Comparison of ENCODE assay signal across 8 mouse cellular contexts in the genomic region with DNA sequence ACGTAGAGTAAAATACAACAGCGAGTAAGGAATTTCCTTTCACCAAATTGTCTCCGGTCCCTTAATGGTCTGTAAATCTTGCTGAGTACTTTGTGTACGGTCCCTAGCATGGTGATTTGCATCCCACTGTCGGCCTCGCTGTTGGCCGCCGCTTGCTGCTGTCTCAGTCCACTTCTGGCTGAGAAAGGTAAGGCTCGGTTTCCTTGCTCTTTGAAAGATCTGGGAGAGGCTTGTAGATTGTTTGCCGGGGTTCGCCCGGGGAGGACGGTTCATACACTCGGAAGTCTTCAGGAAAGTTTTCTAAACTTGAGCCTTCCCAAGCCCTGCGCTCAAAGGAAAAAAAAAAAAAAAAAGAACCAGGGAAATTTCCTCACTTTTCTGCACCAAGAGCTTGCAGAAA. TPM values are rescaled to one million over a fixed set of nuclear protein-coding genes. Genes with fewer than 3 reads are reported as not detected.
DNase-seq lines count a peak whose midpoint lies in the region; ATAC-seq lines count a peak whose summit lies in the region.

No protein-coding gene starts in this region.

- no peaks in the 10 kb centered on the region for H3K9me3 ChIP-seq in forebrain, embryonic 14.5 days (replicated peaks; ENCODE audit: control insufficient read depth, low read length)
- H3K9me3 ChIP-seq in hindbrain, embryonic 10.5 days = no peaks in the 10 kb centered on the region

- peak overlapping the region; percentile 16 for H3K4me3 ChIP-seq in forebrain, embryonic 14.5 days (ENCODE audit: low read depth, low read length)
- peak overlapping the region; percentile 47 for H3K4me3 ChIP-seq in hindbrain, embryonic 10.5 days

- 1% methylated on average over 15 of the region's 15 CpGs for WGBS in forebrain, embryonic 14.5 days
- whole genome bisulfite sequencing in hindbrain, embryonic 10.5 days = 1% methylated on average over 15 of the region's 15 CpGs

- DNase-seq in A20 (ENCODE audit: low read depth, low spot score) (peak; percentile 71), ZHBTc4 (ENCODE audit: low read depth, low spot score) (peak; percentile 68)
- DNase-seq in forebrain, embryonic 14.5 days (ENCODE audit: low spot score) = peak; percentile 78
- DNase-seq in hindbrain, embryonic 10.5 days (ENCODE audit: low spot score) = peak; percentile 63
- peak; percentile 21 to 39 for DNase-seq in layer of hippocampus, postnatal 36 days
- DNase-seq in lung, postnatal 25 days (ENCODE audit: low spot score) = peak; percentile 72
- peak; percentile 19 for DNase-seq in right cerebral cortex, postnatal 4 days

- no peak for ATAC-seq in forebrain, embryonic 14.5 days
- ATAC-seq in cerebellum, adult (ENCODE audit: insufficient number of reproducible peaks, low FRiP score, low TSS enrichment) = no peak

- H3K36me3 ChIP-seq in forebrain, embryonic 14.5 days (ENCODE audit: control insufficient read depth, insufficient read depth, low read length) = no peaks in the 10 kb centered on the region
- H3K36me3 ChIP-seq in hindbrain, embryonic 10.5 days = no peaks in the 10 kb centered on the region

- H3K27ac ChIP-seq in forebrain, embryonic 14.5 days (ENCODE audit: low read depth, low read length) = no peak overlapping the region
- no peak overlapping the region for H3K27ac ChIP-seq in hindbrain, embryonic 10.5 days

- peak overlapping the region; percentile 43; the same call in 1 of the 2 replicates for H3K9ac ChIP-seq in forebrain, embryonic 14.5 days (ENCODE audit: low read length)

- peaks cover 2% of the 10 kb centered on the region; the same call in 1 of the 2 replicates for H3K4me1 ChIP-seq in forebrain, embryonic 14.5 days (ENCODE audit: control insufficient read depth, insufficient read depth, low read length)
- H3K4me1 ChIP-seq in hindbrain, embryonic 10.5 days (replicated peaks) = peaks cover 43% of the 10 kb centered on the region

- H3K27me3 ChIP-seq in forebrain, embryonic 14.5 days (replicated peaks; ENCODE audit: control insufficient read depth, insufficient read depth, low read length) = no peaks in the 10 kb centered on the region
- peaks cover 46% of the 10 kb centered on the region for H3K27me3 ChIP-seq in hindbrain, embryonic 10.5 days (ENCODE audit: insufficient read depth, poor library complexity, severe bottlenecking)

- H3K4me2 ChIP-seq in forebrain, embryonic 14.5 days (ENCODE audit: low read length) = peak overlapping the region; percentile 47

RNA-seq across cellular contexts. Expression of gene Tmem100, which starts 0.4 kb away (rescaled TPM):
- 6.7 and 7.6 TPM in 2 replicates for polyA plus RNA-seq in forebrain, embryonic 14.5 days (2014; fragmentation: Nextera tagmentation; extraction: Ambion mirVana)
- 4.5 and 7.5 TPM in 2 replicates for polyA plus RNA-seq in hindbrain, embryonic 10.5 days (2016; fragmentation: Nextera tagmentation; extraction: Ambion mirVana)
- total RNA-seq in layer of hippocampus, postnatal 36 days (2021) = 10 to 100 TPM; 15.3 to 18.5 TPM

RNA-seq across cellular contexts. Expression of gene Pctp, which starts 27.9 kb away (rescaled TPM):
- 0.48 and 0.80 TPM in 2 replicates for polyA plus RNA-seq in forebrain, embryonic 14.5 days (2014; fragmentation: Nextera tagmentation; extraction: Ambion mirVana)
- 15.0 and 19.6 TPM in 2 replicates for polyA plus RNA-seq in hindbrain, embryonic 10.5 days (2016; fragmentation: Nextera tagmentation; extraction: Ambion mirVana)
- under 1 TPM; 0.68 to 0.77 TPM for total RNA-seq in layer of hippocampus, postnatal 36 days (2021)

Comparison
In these comparisons a context has a peak if more than half of its experiments do, and no peak if none do; other contexts are left out.
1. DNase-seq: peak in every context shown above with its lines; median percentile 78 in forebrain, embryonic 14.5 days; 72 in lung, postnatal 25 days; 71 in A20; 68 in ZHBTc4; 63 in hindbrain, embryonic 10.5 days; 30 in layer of hippocampus, postnatal 36 days; 19 in right cerebral cortex, postnatal 4 days.